Mouse (Mus musculus) myocyte (in vitro differentiated cells): Measurements from ENCODE around the gene Mxi1. TPM values are rescaled to one million over a fixed set of nuclear protein-coding genes. Genes with fewer than 3 reads are reported as not detected.

ENCODE experiments used
- H3K27me3 ChIP-seq: one replicate; pipeline ENCODE4 v1.6.1; 2011; ENCODE audit not compliant: control insufficient read depth, insufficient read depth, insufficient read length
- H3K36me3 ChIP-seq: one replicate; pipeline ENCODE4 v1.6.1; 2011; ENCODE audit not compliant: control insufficient read depth, insufficient read depth
- H3K4me2 ChIP-seq: one replicate; pipeline ENCODE4 v1.6.1; 2011; ENCODE audit warnings: low read depth, control low read depth
- H3K4me3 ChIP-seq: one replicate; pipeline ENCODE4 v1.5.1; 2011; ENCODE audit warnings: mild to moderate bottlenecking, control low read depth, moderate library complexity
- H3K79me2 ChIP-seq: one replicate; pipeline ENCODE4 v1.6.1; 2011; ENCODE audit not compliant: control insufficient read depth, insufficient read depth
- H3ac ChIP-seq: one replicate; pipeline ENCODE4 v1.6.1; 2011; ENCODE audit not compliant: control insufficient read depth, insufficient read length
- CEBPB ChIP-seq: IDR thresholded peaks from 2 replicates; pipeline ENCODE4 v1.6.1; 2011; ENCODE audit warnings: mild to moderate bottlenecking, moderate library complexity; ENCODE audit not compliant: poor library complexity, insufficient read depth, severe bottlenecking
- E2F4 ChIP-seq: IDR thresholded peaks from one replicate; pipeline ENCODE4 v1.6.1; 2011; ENCODE audit warnings: mild to moderate bottlenecking, control low read depth, moderate library complexity; ENCODE audit not compliant: insufficient read depth
- MAX ChIP-seq: IDR thresholded peaks from one replicate; pipeline ENCODE4 v1.6.1; 2011; ENCODE audit warnings: low read depth, mild to moderate bottlenecking, control low read depth
- MYOD1 ChIP-seq, 3 experiments: IDR thresholded peaks; one replicate each; pipeline ENCODE4 v1.6.1; 2011; ENCODE audit warnings: control low read depth in 2 of 3, low read depth in 2 of 3, mild to moderate bottlenecking in 2 of 3, moderate library complexity in 1 of 3; ENCODE audit not compliant: insufficient read length in 2 of 3, control insufficient read depth in 1 of 3
- MYOG ChIP-seq, 3 experiments: IDR thresholded peaks; one replicate each; pipeline ENCODE4 v1.6.1; 2011; ENCODE audit warnings: control low read depth in 2 of 3, low read depth in 2 of 3, mild to moderate bottlenecking in 2 of 3; ENCODE audit not compliant: insufficient read length in 2 of 3, control insufficient read depth in 1 of 3, insufficient read depth in 1 of 3
- POLR2A ChIP-seq: IDR thresholded peaks from one replicate; pipeline ENCODE4 v1.6.1; 2011; ENCODE audit warnings: low read depth, mild to moderate bottlenecking, control low read depth, moderate library complexity; ENCODE audit not compliant: insufficient read length
- POLR2AphosphoS2 ChIP-seq: IDR thresholded peaks from one replicate; pipeline ENCODE4 v1.6.1; 2011; ENCODE audit warnings: low read depth, control low read depth; ENCODE audit not compliant: insufficient read length
- REST ChIP-seq: IDR thresholded peaks from one replicate; pipeline ENCODE4 v1.6.1; 2011; ENCODE audit warnings: mild to moderate bottlenecking, control low read depth, moderate library complexity; ENCODE audit not compliant: insufficient read depth, insufficient read length
- SRF ChIP-seq: IDR thresholded peaks from one replicate; pipeline ENCODE4 v1.6.1; 2011; ENCODE audit warnings: low read depth; ENCODE audit not compliant: control insufficient read depth, insufficient read length
- TCF12 ChIP-seq: IDR thresholded peaks from one replicate; pipeline ENCODE4 v1.6.1; 2011; ENCODE audit warnings: mild to moderate bottlenecking, control low read depth; ENCODE audit not compliant: poor library complexity, insufficient read depth, severe bottlenecking
- TCF3 ChIP-seq: IDR thresholded peaks from one replicate; pipeline ENCODE4 v1.6.1; 2011; ENCODE audit warnings: low read depth, control low read depth; ENCODE audit not compliant: insufficient read length
- USF1 ChIP-seq: IDR thresholded peaks from one replicate; pipeline ENCODE4 v1.6.1; 2011; ENCODE audit warnings: low read depth, mild to moderate bottlenecking, control low read depth, moderate library complexity
- polyA plus RNA-seq: library from polyadenylated mRNA; unstranded; fragments of >200 nt; fragmentation: generic; extraction: Trizol; gene quantifications from one replicate; pipeline ENCODE4 v1.2.1, GENCODE M21; 2012; ENCODE audit warnings: missing spikeins

Mxi1 gene
- 11.9 TPM for polyA plus RNA-seq

- TF ChIP-seq E2F4 (no peak), USF1 (no peak), POLR2A (peak; percentile 95), TCF3 (no peak), MYOD1 (IDR thresholded peaks at IDR 0.05; ENCODE audit: control insufficient read depth in 1 of 3, insufficient read length in 2 of 3, low read depth in 2 of 3) (peak in 1 of 3 experiments; percentile 22), REST (no peak), MYOG (IDR thresholded peaks at IDR 0.05; ENCODE audit: control insufficient read depth in 1 of 3, insufficient read depth in 1 of 3, insufficient read length in 2 of 3, low read depth in 2 of 3) (peak in 2 of 3 experiments; percentile 4 to 48), CEBPB (no peak), SRF (no peak), MAX (no peak), POLR2AphosphoS2 (peak; percentile 90), TCF12 (no peak)
- Histone ChIP-seq H3K27me3 (no peaks in the 10 kb centered on the region), H3ac (peak within 1 kb of the TSS; percentile 85), H3K4me2 (peak within 1 kb of the TSS; percentile 84), H3K36me3 (no peaks in the 10 kb centered on the region), H3K79me2 (peaks cover 2% of the 10 kb centered on the region), H3K4me3 (peak within 1 kb of the TSS; percentile 93)
Measured at GRCm38 (mm10) chr19:53310348-53310747, at the start of gene Mxi1. Gene Mxi1, plus strand, starts transcription at chr19:53310518.

GRCm38 (mm10) chr19:53260828-53261227 is 49.5 kb upstream of the Mxi1 start:
- Histone ChIP-seq H3K27me3 (no peaks in the 10 kb centered on the region), H3ac (no peak overlapping the region), H3K36me3 (no peaks in the 10 kb centered on the region), H3K4me2 (no peak overlapping the region), H3K79me2 (no peaks in the 10 kb centered on the region), H3K4me3 (no peak overlapping the region)
- no peak for TF ChIP-seq MAX
- no peak for TF ChIP-seq USF1
- no peak for TF ChIP-seq CEBPB
- no peak for TF ChIP-seq POLR2A
- TF ChIP-seq MYOD1 (IDR thresholded peaks at IDR 0.05; ENCODE audit: control insufficient read depth in 1 of 3, insufficient read length in 2 of 3, low read depth in 2 of 3): no peak
- no peak for TF ChIP-seq SRF
- no peak for TF ChIP-seq E2F4
- TF ChIP-seq MYOG (IDR thresholded peaks at IDR 0.05; ENCODE audit: control insufficient read depth in 1 of 3, insufficient read depth in 1 of 3, insufficient read length in 2 of 3, low read depth in 2 of 3): no peak
- TF ChIP-seq TCF12: no peak
- no peak for TF ChIP-seq REST
- TF ChIP-seq POLR2AphosphoS2: no peak
- TF ChIP-seq TCF3: no peak

DNA sequence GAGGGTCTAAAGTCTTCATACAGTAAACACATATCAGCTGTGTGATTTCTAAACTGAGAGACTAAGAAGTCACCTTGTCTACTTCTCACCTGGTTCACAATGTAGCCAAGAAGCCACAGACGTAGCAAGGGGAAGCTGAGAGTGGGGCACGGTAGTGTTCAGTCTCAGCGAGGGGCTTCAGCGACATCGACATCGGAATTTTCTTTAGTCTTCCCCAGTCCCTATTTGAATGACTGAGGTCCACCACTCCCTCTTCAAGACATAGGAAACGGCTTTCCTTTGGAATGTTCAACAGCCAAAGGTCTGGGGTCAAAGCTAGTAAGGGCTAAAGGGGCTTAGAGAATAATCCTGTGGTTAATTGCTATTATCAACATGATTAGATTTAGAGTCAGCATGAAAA is 48.3 kb upstream of the Mxi1 start:
- H3K4me3 ChIP-seq: no peak overlapping the region
- TF ChIP-seq POLR2AphosphoS2 (no peak), TCF3 (no peak), POLR2A (no peak), TCF12 (no peak), USF1 (no peak), REST (no peak)
- H3K27me3 ChIP-seq: no peaks in the 10 kb centered on the region
- H3K36me3 ChIP-seq: no peaks in the 10 kb centered on the region
- no peak overlapping the region for H3ac ChIP-seq
- no peaks in the 10 kb centered on the region for H3K79me2 ChIP-seq
- H3K4me2 ChIP-seq: no peak overlapping the region

- H3K79me2 ChIP-seq: no peaks in the 10 kb centered on the region
- H3K4me2 ChIP-seq: no peak overlapping the region
- no peak overlapping the region for H3ac ChIP-seq
- no peak for TF ChIP-seq USF1
- no peak for TF ChIP-seq POLR2AphosphoS2
- no peak for TF ChIP-seq REST
- H3K36me3 ChIP-seq: no peaks in the 10 kb centered on the region
- H3K4me3 ChIP-seq: no peak overlapping the region
- no peaks in the 10 kb centered on the region for H3K27me3 ChIP-seq
Measured at GRCm38 (mm10) chr19:53263859-53264733, 46.2 kb upstream of the Mxi1 start.
